1 mouse cellular context compared by ENCODE assay signal in the genomic region with DNA sequence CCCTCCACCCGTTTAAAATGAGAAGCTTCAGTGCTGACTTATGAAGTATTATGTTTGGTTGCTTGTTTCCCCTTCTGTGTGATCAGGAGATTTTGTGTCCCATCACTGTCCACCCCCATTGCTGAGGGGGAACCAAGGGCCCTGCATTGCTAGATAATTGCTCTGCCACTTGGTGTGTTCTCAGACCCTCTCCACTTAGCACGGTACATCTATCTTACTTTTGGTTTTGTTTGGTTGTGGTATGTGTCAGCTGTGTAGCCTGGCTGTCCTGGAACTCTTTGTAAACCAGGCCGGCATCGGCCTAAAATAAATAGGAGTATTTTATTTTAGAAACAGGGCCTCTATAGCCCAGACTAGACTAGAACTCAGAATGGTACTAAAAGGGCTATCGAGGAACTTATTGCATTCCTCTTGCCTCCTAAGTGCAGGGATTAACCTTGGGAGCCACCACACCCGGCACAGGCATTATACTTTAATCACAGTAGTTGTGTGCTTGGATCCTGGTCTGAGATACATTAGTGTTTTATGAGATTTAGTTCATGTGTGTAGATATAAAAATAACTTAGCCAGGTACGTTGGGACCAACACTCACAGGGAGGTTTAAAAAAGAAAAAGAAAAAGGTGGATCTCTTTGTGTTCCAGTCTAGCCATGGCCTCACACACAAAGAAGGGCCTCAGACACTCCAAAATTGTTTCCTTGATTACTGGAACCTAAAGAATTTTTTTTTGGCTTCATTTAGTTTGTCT.
A peak's percentile ranks its signal among the peaks of the same experiment; 100 is the strongest.
TF ChIP-seq lines count a peak whose summit lies in the region.

No protein-coding gene starts in this region.

TF ChIP-seq in MEL, 35 proteins besides CTCF, POLR2A, EP300 and RAD21:
- TF ChIP-seq ETS1 (IDR thresholded peaks at IDR 0.05; ENCODE audit: low read depth, low read length) (0 out of 2 replicates have a peak, but pooled peaks have one; percentile 8), SIN3A (IDR thresholded peaks at IDR 0.05; ENCODE audit: low read length) (peak; percentile 59), TAL1 (IDR thresholded peaks at IDR 0.05; ENCODE audit: low read length) (no peak), JUND (IDR thresholded peaks at IDR 0.05; ENCODE audit: low read depth, low read length) (no peak), CHD1 (IDR thresholded peaks at IDR 0.05; ENCODE audit: low read depth, low read length) (peak; percentile 88; the same call in 1 of the 2 replicates)
TF ChIP-seq in MEL: peak in this region for 3.
